Mouse (Mus musculus): Measurements from ENCODE around the gene Piwil4.
A peak's percentile ranks its signal among the peaks of the same experiment; 100 is the strongest.

Piwil4 gene

GRCm38 (mm10) chr9:14740151-14740924 is at the start of gene Piwil4:
Piwil4 (minus strand) TSS chr9:14740733.
- no peak for DNase-seq

- DNase-seq, result no peak
Measured at GRCm38 (mm10) chr9:14787356-14787755, 46.8 kb upstream of the Piwil4 start.

GRCm38 (mm10) chr9:14784039-14785002 is 43.8 kb upstream of the Piwil4 start, which contains the start of the genes Mre11a and Ankrd49:
Mre11a (plus strand) TSS chr9:14784654.
Ankrd49 (minus strand) TSS chr9:14784856.
- peak; percentile 95 for DNase-seq

GRCm38 (mm10) chr9:14778341-14778740 is 37.8 kb upstream of the Piwil4 start:
- DNase-seq, result no peak

GRCm38 (mm10) chr9:14773813-14774212 is 33.3 kb upstream of the Piwil4 start:
- no peak for DNase-seq

GRCm38 (mm10) chr9:14772074-14772473 is 31.5 kb upstream of the Piwil4 start:
- DNase-seq, result no peak

GRCm38 (mm10) chr9:14770803-14771471 is 30.4 kb upstream of the Piwil4 start, which contains the start of gene 1700012B09Rik:
1700012B09Rik (minus strand) TSS chr9:14771030.
- no peak for DNase-seq

- no peak for DNase-seq
Measured at GRCm38 (mm10) chr9:14769811-14770210, 29.3 kb upstream of the Piwil4 start.

GRCm38 (mm10) chr9:14764765-14765164 is 24.2 kb upstream of the Piwil4 start:
- no peak for DNase-seq

GRCm38 (mm10) chr9:14759261-14759660 is 18.7 kb upstream of the Piwil4 start:
- DNase-seq, result no peak

GRCm38 (mm10) chr9:14758590-14758989 is 18.1 kb upstream of the Piwil4 start:
- no peak for DNase-seq

GRCm38 (mm10) chr9:14754469-14754868 is 13.9 kb upstream of the Piwil4 start:
- no peak for DNase-seq

- no peak for DNase-seq
Measured at GRCm38 (mm10) chr9:14753947-14754346, 13.4 kb upstream of the Piwil4 start.

GRCm38 (mm10) chr9:14752001-14752522 is 11.5 kb upstream of the Piwil4 start, which contains the start of gene Fut4:
Fut4 (minus strand) TSS chr9:14752393.
- peak; percentile 66 for DNase-seq

- no peak for DNase-seq
Measured at GRCm38 (mm10) chr9:14751503-14752000, 11.0 kb upstream of the Piwil4 start.

- no peak for DNase-seq
Measured at GRCm38 (mm10) chr9:14750901-14751502, 10.5 kb upstream of the Piwil4 start.

- DNase-seq, result no peak
Measured at GRCm38 (mm10) chr9:14739498-14740150, 909 bp downstream of the Piwil4 start.

GRCm38 (mm10) chr9:14730941-14731541 is 9.5 kb downstream of the Piwil4 start:
- DNase-seq, result peak; percentile 25

- no peak for DNase-seq
Measured at GRCm38 (mm10) chr9:14728365-14728764, 12.2 kb downstream of the Piwil4 start.

GRCm38 (mm10) chr9:14726629-14727028 is 13.9 kb downstream of the Piwil4 start:
- no peak for DNase-seq

- DNase-seq, result no peak
Measured at GRCm38 (mm10) chr9:14726005-14726404, 14.5 kb downstream of the Piwil4 start.

All from kidney, adult 11 months (tissue).